7 mouse cellular contexts compared by ENCODE assay signal in the genomic region with DNA sequence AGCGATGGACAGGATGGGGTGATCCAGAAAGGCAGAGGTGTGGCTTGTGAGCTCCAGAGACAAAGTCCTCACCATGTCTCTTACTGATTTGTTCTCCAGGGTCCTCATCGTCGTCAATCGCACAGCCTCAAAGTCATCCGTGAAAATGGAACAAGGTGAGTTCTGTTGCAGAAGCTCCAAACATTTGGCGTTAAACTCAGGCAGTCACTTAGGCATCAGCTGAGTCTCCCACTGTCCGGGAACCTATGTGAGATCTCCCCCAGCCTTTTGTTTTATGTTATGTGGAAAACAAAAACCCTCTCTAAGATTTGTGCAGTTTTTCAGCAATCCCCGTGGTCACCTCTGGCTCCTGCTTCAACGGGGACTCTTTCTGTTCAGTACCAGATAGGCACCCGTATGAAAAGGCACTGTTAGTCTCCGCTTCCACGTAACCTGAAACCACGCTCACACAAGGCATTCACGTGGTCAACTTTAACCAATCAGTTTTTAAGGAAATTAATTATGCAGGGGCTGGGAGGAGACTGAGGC. TPM values are rescaled to one million over a fixed set of nuclear protein-coding genes. Genes with fewer than 3 reads are reported as not detected.
A peak's percentile ranks its signal among the peaks of the same experiment; 100 is the strongest.
DNase-seq lines count a peak whose midpoint lies in the region; ATAC-seq and TF ChIP-seq lines count a peak whose summit lies in the region.

No protein-coding gene starts in this region.

- H3K79me2 ChIP-seq in C2C12 (ENCODE audit: control insufficient read depth, insufficient read depth) (no peaks in the 10 kb centered on the region), myocyte (ENCODE audit: control insufficient read depth, insufficient read depth) (no peaks in the 10 kb centered on the region)

- H3K27ac ChIP-seq in forebrain, embryonic 12.5 days = peak overlapping the region; percentile 42; the same call in 1 of the 2 replicates
- no peak overlapping the region for H3K27ac ChIP-seq in intestine, embryonic 16.5 days (ENCODE audit: low read length)

- no peaks in the 10 kb centered on the region for H3K27me3 ChIP-seq in C2C12 (ENCODE audit: control insufficient read depth, insufficient read depth, insufficient read length)
- H3K27me3 ChIP-seq in G1E (ENCODE audit: insufficient read depth, low read length) = peaks cover 16% of the 10 kb centered on the region
- H3K27me3 ChIP-seq in forebrain, embryonic 12.5 days = no peaks in the 10 kb centered on the region
- no peaks in the 10 kb centered on the region for H3K27me3 ChIP-seq in intestine, embryonic 16.5 days (replicated peaks; ENCODE audit: control insufficient read depth, insufficient read depth, low read length)
- no peaks in the 10 kb centered on the region for H3K27me3 ChIP-seq in myocyte (ENCODE audit: control insufficient read depth, insufficient read depth, insufficient read length)

- DNase-seq in G1E (ENCODE audit: low spot score) = peak; percentile 36
- no peak for DNase-seq in ovary, postnatal 14 days (ENCODE audit: low spot score)
- no peak for DNase-seq in frontal cortex, postnatal 14 days (ENCODE audit: low spot score in 2 of 2)

- peaks cover 7% of the 10 kb centered on the region; the same call in 1 of the 2 replicates for H3K4me1 ChIP-seq in G1E (ENCODE audit: insufficient read depth, low read depth, low read length)
- peaks cover 9% of the 10 kb centered on the region for H3K4me1 ChIP-seq in forebrain, embryonic 12.5 days
- peaks cover 6% of the 10 kb centered on the region; the same call in 1 of the 2 replicates for H3K4me1 ChIP-seq in intestine, embryonic 16.5 days (ENCODE audit: control insufficient read depth, insufficient read depth, low read length)

- no peaks in the 10 kb centered on the region for H3K36me3 ChIP-seq in C2C12 (ENCODE audit: control insufficient read depth, insufficient read depth)
- H3K36me3 ChIP-seq in G1E (replicated peaks) = no peaks in the 10 kb centered on the region
- no peaks in the 10 kb centered on the region for H3K36me3 ChIP-seq in forebrain, embryonic 12.5 days (replicated peaks)
- no peaks in the 10 kb centered on the region for H3K36me3 ChIP-seq in intestine, embryonic 16.5 days (ENCODE audit: control insufficient read depth, insufficient read depth, low read length)
- no peaks in the 10 kb centered on the region for H3K36me3 ChIP-seq in myocyte (ENCODE audit: control insufficient read depth, insufficient read depth)

- TF ChIP-seq CTCF in C2C12 (IDR thresholded peaks at IDR 0.05; ENCODE audit: control insufficient read depth, insufficient read depth, insufficient read length) (no peak), G1E (IDR thresholded peaks at IDR 0.05; ENCODE audit: low read depth, low read length) (no peak)

- WGBS in forebrain, embryonic 12.5 days = 30% methylated on average over 14 of the region's 14 CpGs
- WGBS in intestine, embryonic 16.5 days = 20% methylated on average over 14 of the region's 14 CpGs

- ATAC-seq in G1E (ENCODE audit: extremely low read depth, insufficient number of reproducible peaks, low FRiP score, poor library complexity, severe bottlenecking) = peak; percentile 49; the same call in 1 of the 2 replicates
- peak; percentile 87 for ATAC-seq in forebrain, embryonic 12.5 days (ENCODE audit: low FRiP score)
- ATAC-seq in intestine, embryonic 16.5 days = peak; percentile 87

- H3K79me3 ChIP-seq in C2C12 (ENCODE audit: low read depth) = no peaks in the 10 kb centered on the region

- peak overlapping the region; percentile 15 for H3K4me3 ChIP-seq in C2C12 (ENCODE audit: insufficient read depth, poor library complexity, severe bottlenecking)
- no peak overlapping the region for H3K4me3 ChIP-seq in G1E (ENCODE audit: low read depth, low read length)
- H3K4me3 ChIP-seq in forebrain, embryonic 12.5 days (replicated peaks) = peak overlapping the region; percentile 31
- peak overlapping the region; percentile 40 for H3K4me3 ChIP-seq in intestine, embryonic 16.5 days (ENCODE audit: low read length)
- peak overlapping the region; percentile 33 for H3K4me3 ChIP-seq in myocyte

- no peak overlapping the region; the same call in 1 of the 2 replicates for H3K9ac ChIP-seq in forebrain, embryonic 12.5 days
- H3K9ac ChIP-seq in intestine, embryonic 16.5 days (ENCODE audit: low read depth, low read length) = peak overlapping the region; percentile 53

- TF ChIP-seq POLR2A in myocyte (IDR thresholded peaks at IDR 0.05; ENCODE audit: insufficient read length, low read depth) = peak; percentile 49

- no peaks in the 10 kb centered on the region for H3K9me3 ChIP-seq in G1E (replicated peaks)
- H3K9me3 ChIP-seq in forebrain, embryonic 12.5 days = no peaks in the 10 kb centered on the region
- H3K9me3 ChIP-seq in intestine, embryonic 16.5 days (ENCODE audit: control insufficient read depth, low read length) = no peaks in the 10 kb centered on the region

- H3K4me2 ChIP-seq in forebrain, embryonic 12.5 days = peak overlapping the region; percentile 51
- peak overlapping the region; percentile 54 for H3K4me2 ChIP-seq in intestine, embryonic 16.5 days (ENCODE audit: low read depth, low read length)
- peak overlapping the region; percentile 77 for H3K4me2 ChIP-seq in myocyte (ENCODE audit: low read depth)

- H3ac ChIP-seq in C2C12 (ENCODE audit: control insufficient read depth, insufficient read length, low read depth) = peak overlapping the region; percentile 24
- H3ac ChIP-seq in myocyte (ENCODE audit: control insufficient read depth, insufficient read length) = no peak overlapping the region

TF ChIP-seq in C2C12, 6 proteins besides CTCF, POLR2A, EP300 and RAD21:
- no peak for TF ChIP-seq MAX (IDR thresholded peaks at IDR 0.05)
- TF ChIP-seq USF1 (IDR thresholded peaks at IDR 0.05; ENCODE audit: low read depth) = peak; percentile 93
TF ChIP-seq in C2C12: peak in this region for 1.

TF ChIP-seq in myocyte, 11 proteins besides CTCF, POLR2A, EP300 and RAD21:
- TF ChIP-seq POLR2AphosphoS2 (IDR thresholded peaks at IDR 0.05; ENCODE audit: insufficient read length, low read depth) = peak; percentile 56
- peak; percentile 90 for TF ChIP-seq USF1 (IDR thresholded peaks at IDR 0.05; ENCODE audit: low read depth)
- TF ChIP-seq REST (IDR thresholded peaks at IDR 0.05; ENCODE audit: insufficient read depth, insufficient read length) = no peak

RNA-seq across cellular contexts. Expression of a gene that starts 6.7 kb away (rescaled TPM):
- polyA plus RNA-seq in C2C12 (2012; fragmentation: generic; extraction: Trizol) = 0.35 TPM
- not detected in 2 replicates for total RNA-seq in G1E (2014; fragmentation: Nextera tagmentation)
- 0.17 TPM in 1 of 2 replicates, not detected in the other for total RNA-seq in G1E (2017)
- 0.08 TPM in 1 of 2 replicates, not detected in the other for polyA plus RNA-seq in G1E (2012)
- polyA plus RNA-seq in forebrain, embryonic 12.5 days (2016; fragmentation: Nextera tagmentation; extraction: Ambion mirVana) = 0.36 TPM in 1 of 2 replicates, not detected in the other
- polyA plus RNA-seq in intestine, embryonic 16.5 days (2015; fragmentation: Nextera tagmentation; extraction: Ambion mirVana) = 1.2 and 1.3 TPM in 2 replicates
- polyA plus RNA-seq in myocyte (2012; fragmentation: generic; extraction: Trizol) = 7.9 TPM

RNA-seq across cellular contexts. Expression of a gene that starts 27.5 kb away (rescaled TPM):
- 11.0 TPM for polyA plus RNA-seq in C2C12 (2012; fragmentation: generic; extraction: Trizol)
- 43.9 and 48.2 TPM in 2 replicates for total RNA-seq in G1E (2014; fragmentation: Nextera tagmentation)
- 52.3 and 59.4 TPM in 2 replicates for total RNA-seq in G1E (2017)
- 7.1 and 14.6 TPM in 2 replicates for polyA plus RNA-seq in G1E (2012)
- polyA plus RNA-seq in forebrain, embryonic 12.5 days (2016; fragmentation: Nextera tagmentation; extraction: Ambion mirVana) = 95.4 and 96.2 TPM in 2 replicates
- polyA plus RNA-seq in intestine, embryonic 16.5 days (2015; fragmentation: Nextera tagmentation; extraction: Ambion mirVana) = 106 and 107 TPM in 2 replicates
- polyA plus RNA-seq in myocyte (2012; fragmentation: generic; extraction: Trizol) = 29.4 TPM

RNA-seq across cellular contexts. Expression of a gene that starts 53.6 kb away (rescaled TPM):
- polyA plus RNA-seq in C2C12 (2012; fragmentation: generic; extraction: Trizol) (0.81 TPM), G1E (2012) (not detected in 2 replicates), myocyte (2012; fragmentation: generic; extraction: Trizol) (1.9 TPM)
- total RNA-seq in G1E (2014; fragmentation: Nextera tagmentation) (not detected in 2 replicates), G1E (2017) (not detected in 2 replicates)
- 12.3 and 16.1 TPM in 2 replicates for polyA plus RNA-seq in forebrain, embryonic 12.5 days (2016; fragmentation: Nextera tagmentation; extraction: Ambion mirVana)
- polyA plus RNA-seq in intestine, embryonic 16.5 days (2015; fragmentation: Nextera tagmentation; extraction: Ambion mirVana) = 23.3 and 35.5 TPM in 2 replicates

RNA-seq across cellular contexts. Expression of a gene that starts 53.9 kb away (rescaled TPM):
- polyA plus RNA-seq in C2C12 (2012; fragmentation: generic; extraction: Trizol) = 0.02 TPM
- 0.34 TPM in 1 of 2 replicates, not detected in the other for total RNA-seq in G1E (2014; fragmentation: Nextera tagmentation)
- total RNA-seq in G1E (2017) = 0.11 TPM in 1 of 2 replicates, not detected in the other
- not detected in 2 replicates for polyA plus RNA-seq in G1E (2012)
- 0.46 and 0.56 TPM in 2 replicates for polyA plus RNA-seq in forebrain, embryonic 12.5 days (2016; fragmentation: Nextera tagmentation; extraction: Ambion mirVana)
- polyA plus RNA-seq in intestine, embryonic 16.5 days (2015; fragmentation: Nextera tagmentation; extraction: Ambion mirVana) = 7.6 and 10.4 TPM in 2 replicates
- 0.02 TPM for polyA plus RNA-seq in myocyte (2012; fragmentation: generic; extraction: Trizol)
